Comparison of ENCODE assay signal across 9 mouse cellular contexts in genomic region chr1:189187737-189188390, GRCm38 (mm10).
DNase-seq lines count a peak whose midpoint lies in the region; ATAC-seq lines count a peak whose summit lies in the region.
"Had no signal": no experiment of that assay in that cellular context is flagged by ENCODE, and none has a peak within 500 bp of the region (broad histone marks: within the 10 kb centered on the region; RNA-seq: fewer than 3 reads in every experiment).

No protein-coding gene starts in this region.

- peak; percentile 28 for DNase-seq in adrenal gland, postnatal 10 days
- DNase-seq in cerebellum, adult 9-10 months, result peak; percentile 15
- DNase-seq in midbrain, embryonic 11.5 days (ENCODE audit: low spot score, missing footprints), result peak; percentile 93
- no peak for DNase-seq in kidney, postnatal 10 days
- no peak for DNase-seq in gastrocnemius, adult 18-20 months (ENCODE audit: low spot score)
- DNase-seq in adipocyte (ENCODE audit: low spot score), result no peak
- DNase-seq in natural killer cell, adult 2 months (ENCODE audit: low spot score in 2 of 2), result no peak
- DNase-seq: lung, adult 18-20 months had no signal

- peaks cover 19% of the 10 kb centered on the region for H3K4me1 ChIP-seq in hindbrain, embryonic 13.5 days (replicated peaks)
- peaks cover 18% of the 10 kb centered on the region for H3K4me1 ChIP-seq in midbrain, embryonic 11.5 days (ENCODE audit: control insufficient read depth, insufficient read depth, low read length)

- H3K27me3 ChIP-seq in hindbrain, embryonic 13.5 days, result peaks cover 14% of the 10 kb centered on the region
- no peaks in the 10 kb centered on the region for H3K27me3 ChIP-seq in midbrain, embryonic 11.5 days (ENCODE audit: control insufficient read depth, insufficient read depth, low read length)

- H3K4me3 ChIP-seq in hindbrain, embryonic 13.5 days, result no peak overlapping the region
- H3K4me3 ChIP-seq in midbrain, embryonic 11.5 days (ENCODE audit: low read depth, low read length), result no peak overlapping the region

- peak; percentile 91 for ATAC-seq in hindbrain, embryonic 13.5 days (ENCODE audit: low FRiP score)
- ATAC-seq in midbrain, embryonic 11.5 days (ENCODE audit: low FRiP score), result peak; percentile 92

- no peaks in the 10 kb centered on the region for H3K36me3 ChIP-seq in hindbrain, embryonic 13.5 days
- H3K36me3 ChIP-seq in midbrain, embryonic 11.5 days (ENCODE audit: control insufficient read depth, insufficient read depth, low read length), result no peaks in the 10 kb centered on the region

- H3K9ac ChIP-seq in hindbrain, embryonic 13.5 days, result no peak overlapping the region
- no peak overlapping the region for H3K9ac ChIP-seq in midbrain, embryonic 11.5 days (ENCODE audit: low read length)

- no peak overlapping the region for H3K4me2 ChIP-seq in hindbrain, embryonic 13.5 days
- H3K4me2 ChIP-seq in midbrain, embryonic 11.5 days, result no peak overlapping the region

- no peaks in the 10 kb centered on the region for H3K9me3 ChIP-seq in hindbrain, embryonic 13.5 days
- H3K9me3 ChIP-seq in midbrain, embryonic 11.5 days (ENCODE audit: control insufficient read depth, low read length), result no peaks in the 10 kb centered on the region

- H3K27ac ChIP-seq in hindbrain, embryonic 13.5 days, result peak overlapping the region; percentile 41; the same call in 1 of the 2 replicates
- peak overlapping the region; percentile 81 for H3K27ac ChIP-seq in midbrain, embryonic 11.5 days (ENCODE audit: low read depth, low read length)

- 23% methylated on average over 12 of the region's 12 CpGs for WGBS in hindbrain, embryonic 13.5 days
- WGBS in midbrain, embryonic 11.5 days, result 20% methylated on average over 12 of the region's 12 CpGs

Comparison
In these comparisons a context has a peak if more than half of its experiments do, and no peak if none do; other contexts are left out.
1. DNase-seq: peak in adrenal gland, postnatal 10 days (single experiment), cerebellum, adult 9-10 months (single experiment) and midbrain, embryonic 11.5 days (single experiment); none in kidney, postnatal 10 days (single experiment), gastrocnemius, adult 18-20 months (single experiment), adipocyte (single experiment) and natural killer cell, adult 2 months (0 of 2).